Mouse (Mus musculus) limb, embryonic 10.5 days (tissue): Measurements from ENCODE around the gene Avpr2. TPM values are rescaled to one million over a fixed set of nuclear protein-coding genes. Genes with fewer than 3 reads are reported as not detected.
A peak's percentile ranks its signal among the peaks of the same experiment; 100 is the strongest.

Experiments
- DNase-seq: peaks from one replicate; pipeline ENCODE4 v3.0.0-alpha.2; 2017; ENCODE audit warnings: low spot score
- H3K27ac ChIP-seq: fragments of 300-500 bp; sonication (generic); 2 replicates; pipeline ENCODE4 v1.5.1; 2016; ENCODE audit warnings: mild to moderate bottlenecking
- H3K27me3 ChIP-seq: fragments of 300-500 bp; sonication (generic); 2 replicates; pipeline ENCODE4 v1.6.1; 2016; ENCODE audit warnings: low read depth, mild to moderate bottlenecking; ENCODE audit not compliant: poor library complexity, severe bottlenecking
- H3K36me3 ChIP-seq: fragments of 300-500 bp; sonication (generic); 2 replicates; pipeline ENCODE4 v1.6.1; 2016; ENCODE audit warnings: mild to moderate bottlenecking, moderate library complexity
- H3K4me1 ChIP-seq: fragments of 300-500 bp; sonication (generic); 2 replicates; pipeline ENCODE4 v1.6.1; 2016
- H3K4me3 ChIP-seq: fragments of 300-500 bp; sonication (generic); 2 replicates; pipeline ENCODE4 v1.5.1; 2016; ENCODE audit warnings: mild to moderate bottlenecking, moderate library complexity
- H3K9me3 ChIP-seq: fragments of 300-500 bp; sonication (generic); replicated peaks from 2 replicates; pipeline ENCODE4 v1.6.1; 2016; ENCODE audit warnings: mild to moderate bottlenecking
- WGBS: fragments of 180-500 bp; shearing (Covaris S2); methylation state at CpG from one replicate; pipeline ENCODE4 v1.1.7; 2016; 5-methylcytosine and 5-hydroxymethylcytosine counted together
- polyA plus RNA-seq: library from polyadenylated mRNA; unstranded; fragments of >200 nt; fragmentation: Nextera tagmentation; extraction: Ambion mirVana; gene quantifications from 2 replicates; pipeline ENCODE4 v1.2.1, GENCODE M21; 2016

Gene Avpr2
- polyA plus RNA-seq, 1 experiment from 2014 or later, result 0.10 TPM

- Histone ChIP-seq H3K27ac (no peak overlapping the region), H3K27me3 (peaks cover 59% of the 10 kb centered on the region)
- no peak for DNase-seq
Observed at GRCm38 (mm10) chrX:73881036-73881427, 10.9 kb upstream of the Avpr2 start.

GRCm38 (mm10) chrX:73881463-73881862, 10.4 kb upstream of the Avpr2 start:
- H3K9me3 ChIP-seq, result no peaks in the 10 kb centered on the region
- 12% methylated on average over 6 of the region's 6 CpGs for WGBS
- H3K4me1 ChIP-seq, result peaks cover 8% of the 10 kb centered on the region; the same call in 1 of the 2 replicates
- no peak overlapping the region for H3K4me3 ChIP-seq
- DNase-seq, result no peak
- peaks cover 55% of the 10 kb centered on the region for H3K27me3 ChIP-seq
- H3K27ac ChIP-seq, result no peak overlapping the region
- no peaks in the 10 kb centered on the region for H3K36me3 ChIP-seq

More at GRCm38 (mm10) chrX:73881036-73881427, 10.9 kb upstream of the Avpr2 start:
- Histone ChIP-seq H3K9me3 (no peaks in the 10 kb centered on the region), H3K36me3 (no peaks in the 10 kb centered on the region), H3K4me3 (peak overlapping the region; percentile 49), H3K4me1 (peaks cover 8% of the 10 kb centered on the region; the same call in 1 of the 2 replicates)
- 17% methylated on average over 16 of the region's 16 CpGs for WGBS

- Histone ChIP-seq H3K4me1 (no peaks in the 10 kb centered on the region), H3K4me3 (no peak overlapping the region), H3K36me3 (no peaks in the 10 kb centered on the region), H3K27ac (no peak overlapping the region), H3K27me3 (peaks cover 68% of the 10 kb centered on the region), H3K9me3 (no peaks in the 10 kb centered on the region)
- WGBS, result 91% methylated on average over 14 of the region's 14 CpGs
- DNase-seq, result no peak
Observed at GRCm38 (mm10) chrX:73892833-73893232, 931 bp downstream of the Avpr2 start.

GRCm38 (mm10) chrX:73895719-73896118, 3.8 kb downstream of the Avpr2 start, which contains the start of gene L1cam:
Gene L1cam, minus strand, starts transcription at chrX:73896105.
- Histone ChIP-seq H3K9me3 (no peaks in the 10 kb centered on the region), H3K27ac (no peak within 1 kb of the TSS), H3K4me1 (no peaks in the 10 kb centered on the region), H3K36me3 (no peaks in the 10 kb centered on the region), H3K27me3 (peaks cover 78% of the 10 kb centered on the region), H3K4me3 (no peak within 1 kb of the TSS)
- peak; percentile 60 for DNase-seq
- 13% methylated on average over 2 of the region's 2 CpGs for WGBS

GRCm38 (mm10) chrX:73897959-73898358, 6.1 kb downstream of the Avpr2 start:
- no peak overlapping the region for H3K4me3 ChIP-seq
- DNase-seq, result no peak
- WGBS, result 71% methylated on average over 3 of the region's 3 CpGs
- H3K4me1 ChIP-seq, result no peaks in the 10 kb centered on the region
- no peaks in the 10 kb centered on the region for H3K36me3 ChIP-seq
- no peaks in the 10 kb centered on the region for H3K9me3 ChIP-seq
- H3K27me3 ChIP-seq, result peaks cover 61% of the 10 kb centered on the region
- H3K27ac ChIP-seq, result no peak overlapping the region

- WGBS, result 100% methylated on average over 1 of the region's 1 CpGs
- Histone ChIP-seq H3K4me1 (peaks cover 6% of the 10 kb centered on the region), H3K4me3 (no peak overlapping the region), H3K36me3 (no peaks in the 10 kb centered on the region), H3K27ac (no peak overlapping the region), H3K9me3 (no peaks in the 10 kb centered on the region), H3K27me3 (peaks cover 64% of the 10 kb centered on the region)
- no peak for DNase-seq
Observed at GRCm38 (mm10) chrX:73910049-73910448, 18.1 kb downstream of the Avpr2 start.

GRCm38 (mm10) chrX:73910451-73910850, 18.5 kb downstream of the Avpr2 start:
- no peak overlapping the region for H3K27ac ChIP-seq
- H3K4me1 ChIP-seq, result peaks cover 6% of the 10 kb centered on the region
- H3K36me3 ChIP-seq, result no peaks in the 10 kb centered on the region
- H3K27me3 ChIP-seq, result peaks cover 61% of the 10 kb centered on the region
- no peak overlapping the region for H3K4me3 ChIP-seq
- DNase-seq, result no peak
- no peaks in the 10 kb centered on the region for H3K9me3 ChIP-seq

- 14% methylated on average over 26 of the region's 26 CpGs for WGBS
- peak overlapping the region; percentile 37 for H3K4me3 ChIP-seq
- no peak overlapping the region for H3K27ac ChIP-seq
- no peak for DNase-seq
- no peaks in the 10 kb centered on the region for H3K36me3 ChIP-seq
- H3K27me3 ChIP-seq, result peaks cover 55% of the 10 kb centered on the region
- H3K4me1 ChIP-seq, result peaks cover 6% of the 10 kb centered on the region
- H3K9me3 ChIP-seq, result no peaks in the 10 kb centered on the region
Observed at GRCm38 (mm10) chrX:73911156-73911555, 19.3 kb downstream of the Avpr2 start.

GRCm38 (mm10) chrX:73911588-73911987, 19.7 kb downstream of the Avpr2 start:
- no peak for DNase-seq
- 79% methylated on average over 2 of the region's 2 CpGs for WGBS
- Histone ChIP-seq H3K4me1 (peaks cover 6% of the 10 kb centered on the region), H3K27me3 (peaks cover 51% of the 10 kb centered on the region), H3K27ac (no peak overlapping the region), H3K36me3 (0 out of 2 replicates have a peak, but pooled peaks cover under 1% of the 10 kb centered on the region), H3K4me3 (no peak overlapping the region), H3K9me3 (no peaks in the 10 kb centered on the region)

GRCm38 (mm10) chrX:73914827-73915703, 23.2 kb downstream of the Avpr2 start:
- Histone ChIP-seq H3K36me3 (peaks cover 35% of the 10 kb centered on the region), H3K4me1 (peaks cover 6% of the 10 kb centered on the region), H3K27me3 (peaks cover 58% of the 10 kb centered on the region), H3K9me3 (no peaks in the 10 kb centered on the region), H3K4me3 (peak overlapping the region; percentile 28), H3K27ac (peak overlapping the region; percentile 56; the same call in 1 of the 2 replicates)
- WGBS, result 22% methylated on average over 31 of the region's 31 CpGs
- peak; percentile 83 for DNase-seq

- H3K27me3 ChIP-seq, result peaks cover 52% of the 10 kb centered on the region
- 90% methylated on average over 8 of the region's 8 CpGs for WGBS
- H3K27ac ChIP-seq, result no peak overlapping the region
- no peak overlapping the region for H3K4me3 ChIP-seq
- DNase-seq, result no peak
- peaks cover 37% of the 10 kb centered on the region for H3K36me3 ChIP-seq
- H3K4me1 ChIP-seq, result 0 out of 2 replicates have a peak, but pooled peaks cover 4% of the 10 kb centered on the region
- H3K9me3 ChIP-seq, result no peaks in the 10 kb centered on the region
Observed at GRCm38 (mm10) chrX:73916945-73917344, 25.0 kb downstream of the Avpr2 start.

GRCm38 (mm10) chrX:73918631-73919030, 26.7 kb downstream of the Avpr2 start:
- no peak for DNase-seq
- WGBS, result 91% methylated on average over 5 of the region's 5 CpGs

GRCm38 (mm10) chrX:73921285-73921822, 29.5 kb downstream of the Avpr2 start:
- 0 out of 2 replicates have a peak, but pooled peaks cover 4% of the 10 kb centered on the region for H3K4me1 ChIP-seq
- H3K36me3 ChIP-seq, result peaks cover 37% of the 10 kb centered on the region
- DNase-seq, result peak; percentile 34
- H3K27ac ChIP-seq, result peak overlapping the region; percentile 88
- H3K4me3 ChIP-seq, result peak overlapping the region; percentile 62
- peaks cover 47% of the 10 kb centered on the region for H3K27me3 ChIP-seq
- H3K9me3 ChIP-seq, result no peaks in the 10 kb centered on the region
- WGBS, result 19% methylated on average over 34 of the region's 34 CpGs

More at GRCm38 (mm10) chrX:73918631-73919030, 26.7 kb downstream of the Avpr2 start:
- Histone ChIP-seq H3K27me3 (peaks cover 53% of the 10 kb centered on the region), H3K4me3 (no peak overlapping the region), H3K27ac (no peak overlapping the region), H3K36me3 (peaks cover 37% of the 10 kb centered on the region), H3K9me3 (no peaks in the 10 kb centered on the region), H3K4me1 (0 out of 2 replicates have a peak, but pooled peaks cover 4% of the 10 kb centered on the region)
